ENCODE assay signal across 20 mouse cellular contexts in the genomic region with DNA sequence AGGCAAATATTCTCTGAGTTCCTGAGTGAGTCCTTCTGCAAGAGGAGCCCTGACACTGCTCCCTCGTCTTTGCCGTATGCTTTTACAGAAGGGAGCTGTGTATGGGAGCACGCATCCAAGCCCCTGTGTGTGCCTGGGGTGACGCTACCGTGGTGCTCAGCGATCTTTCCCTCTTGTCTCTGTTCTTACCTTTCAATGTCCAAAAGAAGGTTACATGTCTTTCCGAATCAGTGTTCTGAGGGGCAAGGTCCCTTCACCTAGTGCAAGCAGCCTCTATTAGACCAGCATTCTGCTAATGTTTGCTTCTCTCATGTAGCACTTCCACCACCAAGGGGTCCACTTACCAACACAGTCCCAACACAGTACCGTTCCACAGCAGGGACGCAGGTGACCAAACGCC.
DNase-seq lines count a peak whose midpoint lies in the region; ATAC-seq and TF ChIP-seq lines count a peak whose summit lies in the region.
"Had no signal": no experiment of that assay in that cellular context is flagged by ENCODE, and none has a peak within 500 bp of the region (broad histone marks: within the 10 kb centered on the region; RNA-seq: fewer than 3 reads in every experiment).

No protein-coding gene starts in this region.

- TF ChIP-seq CTCF in thymus, adult 2 months (IDR thresholded peaks at IDR 0.05; ENCODE audit: borderline replicate concordance, control insufficient read depth, extremely low read depth, insufficient read depth, low read length, poor library complexity), result no peak

- WGBS in forebrain, embryonic 10.5 days, result 85% methylated on average over 10 of the region's 10 CpGs
- 87% methylated on average over 10 of the region's 10 CpGs for WGBS in forebrain, embryonic 11.5 days
- WGBS in hindbrain, embryonic 16.5 days, result 74% methylated on average over 10 of the region's 10 CpGs
- WGBS in thymus, adult 2 months, result 98% methylated on average over 10 of the region's 10 CpGs

- H3K9me3 ChIP-seq in forebrain, embryonic 10.5 days, result no peaks in the 10 kb centered on the region
- H3K9me3 ChIP-seq in forebrain, embryonic 11.5 days (ENCODE audit: control insufficient read depth, low read length), result no peaks in the 10 kb centered on the region
- no peaks in the 10 kb centered on the region for H3K9me3 ChIP-seq in hindbrain, embryonic 16.5 days (ENCODE audit: control insufficient read depth, low read length)
- H3K9me3 ChIP-seq: limb, embryonic 10.5 days; midbrain, embryonic 12.5 days; neural tube, embryonic 15.5 days had no signal

- no peak overlapping the region for H3K4me2 ChIP-seq in forebrain, embryonic 11.5 days (ENCODE audit: low read depth, low read length, severe bottlenecking)
- no peak overlapping the region for H3K4me2 ChIP-seq in hindbrain, embryonic 16.5 days (ENCODE audit: low read length)
- H3K4me2 ChIP-seq: liver, embryonic 11.5 days; lung, embryonic 14.5 days; midbrain, embryonic 12.5 days; neural tube, embryonic 15.5 days had no signal

- no peak for DNase-seq in forebrain, embryonic 10.5 days (ENCODE audit: extremely low spot score, low spot score)
- DNase-seq in forebrain, embryonic 11.5 days (ENCODE audit: low spot score), result no peak
- peak; percentile 46 for DNase-seq in left cerebral cortex, postnatal 4 days
- DNase-seq in left cerebral cortex, adult 9 months (ENCODE audit: low spot score in 2 of 2), result no peak
- peak; percentile 62 to 77 for DNase-seq in cerebellum, postnatal 14 days
- no peak for DNase-seq in gastrocnemius, postnatal 10 days
- DNase-seq in thymus, adult 2 months, result no peak
- DNase-seq: adrenal gland, adult 8-10 months; heart, adult 11 months; kidney, adult 8-10 months; kidney, postnatal 25 days; lung, embryonic 14.5 days had no signal

- H3K4me1 ChIP-seq in forebrain, embryonic 10.5 days, result peaks cover 32% of the 10 kb centered on the region
- H3K4me1 ChIP-seq in forebrain, embryonic 11.5 days (replicated peaks; ENCODE audit: control insufficient read depth, insufficient read depth, low read length), result peaks cover 3% of the 10 kb centered on the region; the same call in 1 of the 2 replicates
- H3K4me1 ChIP-seq in hindbrain, embryonic 16.5 days (ENCODE audit: control insufficient read depth, insufficient read depth, low read depth, low read length), result peaks cover 2% of the 10 kb centered on the region; the same call in 1 of the 2 replicates
- H3K4me1 ChIP-seq in thymus, adult 2 months (replicated peaks; ENCODE audit: control insufficient read depth, insufficient read depth, low read length), result peaks cover 8% of the 10 kb centered on the region
- H3K4me1 ChIP-seq: limb, embryonic 10.5 days; neural tube, embryonic 15.5 days had no signal

- 0 out of 2 replicates have a peak overlapping the region, but pooled peaks have one; percentile 20 for H3K27ac ChIP-seq in forebrain, embryonic 10.5 days
- H3K27ac ChIP-seq in forebrain, embryonic 11.5 days (ENCODE audit: low read depth, low read length), result no peak overlapping the region
- H3K27ac ChIP-seq in hindbrain, embryonic 16.5 days (ENCODE audit: low read depth, low read length), result peak overlapping the region; percentile 66
- no peak overlapping the region for H3K27ac ChIP-seq in thymus, adult 2 months (ENCODE audit: control insufficient read depth, insufficient read depth, low read length)
- H3K27ac ChIP-seq: limb, embryonic 10.5 days; macrophage; midbrain, embryonic 12.5 days; neural tube, embryonic 15.5 days had no signal

- no peak for ATAC-seq in forebrain, embryonic 11.5 days (replicated peaks; ENCODE audit: low FRiP score)
- no peak; the same call in 1 of the 2 replicates for ATAC-seq in hindbrain, embryonic 16.5 days

- no peaks in the 10 kb centered on the region for H3K36me3 ChIP-seq in forebrain, embryonic 10.5 days (replicated peaks)
- H3K36me3 ChIP-seq in forebrain, embryonic 11.5 days (ENCODE audit: control insufficient read depth, insufficient read depth, low read length), result no peaks in the 10 kb centered on the region
- no peaks in the 10 kb centered on the region for H3K36me3 ChIP-seq in hindbrain, embryonic 16.5 days (ENCODE audit: control insufficient read depth, insufficient read depth, low read length)
- no peaks in the 10 kb centered on the region for H3K36me3 ChIP-seq in thymus, adult 2 months (ENCODE audit: control insufficient read depth, insufficient read depth, low read length)
- H3K36me3 ChIP-seq: limb, embryonic 10.5 days; midbrain, embryonic 12.5 days; neural tube, embryonic 15.5 days had no signal

- intact Hi-C loops in left cerebral cortex, postnatal 4 days (cut with DNase I), result loop anchor here (10.0 kb wide), 1 partner anchor 63 kb away; no protein-coding TSS in a partner anchor

- no peaks in the 10 kb centered on the region; the same call in 1 of the 2 replicates for H3K27me3 ChIP-seq in forebrain, embryonic 10.5 days (ENCODE audit: poor library complexity, severe bottlenecking)
- H3K27me3 ChIP-seq in forebrain, embryonic 11.5 days (ENCODE audit: control insufficient read depth, insufficient read depth, low read length), result no peaks in the 10 kb centered on the region
- no peaks in the 10 kb centered on the region for H3K27me3 ChIP-seq in hindbrain, embryonic 16.5 days (replicated peaks; ENCODE audit: control insufficient read depth, insufficient read depth, low read length)
- no peaks in the 10 kb centered on the region for H3K27me3 ChIP-seq in thymus, adult 2 months (ENCODE audit: control insufficient read depth, insufficient read depth, low read length)
- H3K27me3 ChIP-seq: CH12.LX; neural tube, embryonic 15.5 days had no signal

- no peak overlapping the region for H3K9ac ChIP-seq in forebrain, embryonic 11.5 days (ENCODE audit: low read length)
- H3K9ac ChIP-seq in hindbrain, embryonic 16.5 days (ENCODE audit: low read depth, low read length), result no peak overlapping the region; the same call in 1 of the 2 replicates
- H3K9ac ChIP-seq: lung, embryonic 14.5 days; midbrain, embryonic 12.5 days; neural tube, embryonic 15.5 days had no signal

- TF ChIP-seq POLR2A in thymus, adult 2 months (IDR thresholded peaks at IDR 0.05; ENCODE audit: control insufficient read depth, extremely low read depth, insufficient read depth, low read length, poor library complexity), result no peak

- H3K4me3 ChIP-seq in forebrain, embryonic 10.5 days, result no peak overlapping the region
- no peak overlapping the region for H3K4me3 ChIP-seq in forebrain, embryonic 11.5 days (ENCODE audit: low read depth, low read length)
- H3K4me3 ChIP-seq in hindbrain, embryonic 16.5 days (ENCODE audit: low read length), result no peak overlapping the region
- no peak overlapping the region for H3K4me3 ChIP-seq in thymus, adult 2 months (ENCODE audit: control insufficient read depth, insufficient read depth, low read length)
- H3K4me3 ChIP-seq: limb, embryonic 10.5 days; midbrain, embryonic 12.5 days; myocyte; neural tube, embryonic 15.5 days had no signal

Comparison
In these comparisons a context has a peak if more than half of its experiments do, and no peak if none do; other contexts are left out.
1. DNase-seq: peak in left cerebral cortex, postnatal 4 days (single experiment) and cerebellum, postnatal 14 days (2 of 2); none in forebrain, embryonic 10.5 days (single experiment), forebrain, embryonic 11.5 days (single experiment), left cerebral cortex, adult 9 months (0 of 2), gastrocnemius, postnatal 10 days (single experiment) and thymus, adult 2 months (single experiment).
2. H3K27ac ChIP-seq: peak in forebrain, embryonic 10.5 days (single experiment) and hindbrain, embryonic 16.5 days (single experiment); none in forebrain, embryonic 11.5 days (single experiment) and thymus, adult 2 months (single experiment).